Mouse (Mus musculus) lung, postnatal 0 days (tissue): ENCODE measurements around the gene Ccl9.

Experiments
- CTCF ChIP-seq: IDR thresholded peaks from 2 replicates; pipeline ENCODE4 v1.5.1; 2016; ENCODE audit warnings: antibody characterized with exemption, mild to moderate bottlenecking
- EP300 ChIP-seq: IDR thresholded peaks from 2 replicates; pipeline ENCODE4 v1.6.1; 2016; ENCODE audit warnings: antibody characterized with exemption, mild to moderate bottlenecking, control low read depth

- TF ChIP-seq EP300 = no peak
- TF ChIP-seq CTCF = no peak
Measured at GRCm38 (mm10) chr11:83570189-83570588, 8.2 kb downstream of the Ccl9 start.
